Mouse (Mus musculus) neural tube, embryonic 13.5 days (tissue): ENCODE measurements around the gene Troap. TPM values are rescaled to one million over a fixed set of nuclear protein-coding genes. Genes with fewer than 3 reads are reported as not detected.
"Not testable (repeated sequence)": the region's sequence is repeated elsewhere in the genome, so short reads cannot be mapped to it uniquely, and the experiment has no call there.

ENCODE experiments used
- ATAC-seq: fragments of 200-750 bp; cut with Nextera tagmentation; 2 replicates; pipeline ENCODE4 v1.8.0; 2017; ENCODE audit warnings: low read depth, mild to moderate bottlenecking, moderate TSS enrichment, moderate library complexity
- H3K27ac ChIP-seq: fragments of 300-500 bp; sonication (generic); replicated peaks from 2 replicates; pipeline ENCODE4 v1.5.1; 2015; ENCODE audit warnings: moderate library complexity, mild to moderate bottlenecking, inconsistent platforms
- H3K27me3 ChIP-seq: fragments of 300-500 bp; sonication (generic); 2 replicates; pipeline ENCODE4 v1.6.1; 2015; ENCODE audit warnings: mild to moderate bottlenecking, inconsistent platforms
- H3K36me3 ChIP-seq: fragments of 300-500 bp; sonication (generic); 2 replicates; pipeline ENCODE4 v1.6.1; 2015; ENCODE audit warnings: mild to moderate bottlenecking, inconsistent platforms
- H3K4me1 ChIP-seq: fragments of 300-500 bp; sonication (generic); replicated peaks from 2 replicates; pipeline ENCODE4 v1.6.1; 2015; ENCODE audit warnings: inconsistent platforms
- H3K4me2 ChIP-seq: fragments of 300-500 bp; sonication (generic); 2 replicates; pipeline ENCODE4 v1.6.1; 2015; ENCODE audit warnings: inconsistent platforms, mild to moderate bottlenecking, moderate library complexity
- H3K4me3 ChIP-seq: fragments of 300-500 bp; sonication (generic); 2 replicates; pipeline ENCODE4 v1.5.1; 2015; ENCODE audit warnings: mild to moderate bottlenecking, inconsistent platforms
- H3K9ac ChIP-seq: fragments of 300-500 bp; sonication (generic); 2 replicates; pipeline ENCODE4 v1.6.1; 2015; ENCODE audit warnings: moderate library complexity, mild to moderate bottlenecking, inconsistent platforms
- H3K9me3 ChIP-seq: fragments of 300-500 bp; sonication (generic); 2 replicates; pipeline ENCODE4 v1.6.1; 2016; ENCODE audit warnings: inconsistent platforms
- WGBS: fragments of 180-500 bp; shearing (Covaris S2); methylation state at CpG from one replicate; pipeline ENCODE4 v1.1.7; 2015; 5-methylcytosine and 5-hydroxymethylcytosine counted together
- polyA plus RNA-seq: library from polyadenylated mRNA; unstranded; fragments of >200 nt; fragmentation: Nextera tagmentation; extraction: Ambion mirVana; gene quantifications from 2 replicates; pipeline ENCODE4 v1.2.1, GENCODE M21; 2015

Troap gene
- polyA plus RNA-seq, 1 experiment from 2014 or later: 6.3 TPM

DNA sequence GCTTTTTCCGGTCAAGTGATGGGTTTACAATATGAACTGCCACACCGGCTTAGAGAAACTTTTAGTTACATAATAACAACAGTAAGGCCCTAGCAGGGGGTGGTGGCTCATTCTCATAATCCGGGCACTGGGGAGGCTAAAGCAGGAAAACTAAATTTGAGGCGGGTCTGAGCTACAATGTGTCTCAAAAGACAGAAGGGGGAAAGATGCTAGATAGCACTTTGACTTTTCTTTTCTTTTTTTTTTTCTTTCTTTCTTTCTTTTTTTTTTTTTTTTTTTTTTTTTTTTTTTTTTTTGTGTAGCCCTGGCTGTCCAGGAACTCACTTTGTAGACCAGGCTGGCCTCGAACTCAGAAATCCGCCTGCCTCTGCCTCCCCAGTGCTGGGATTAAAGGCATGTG is 28.6 kb upstream of the Troap start:
- H3K27ac ChIP-seq, H3K4me1 ChIP-seq: not testable (repeated sequence)

DNA sequence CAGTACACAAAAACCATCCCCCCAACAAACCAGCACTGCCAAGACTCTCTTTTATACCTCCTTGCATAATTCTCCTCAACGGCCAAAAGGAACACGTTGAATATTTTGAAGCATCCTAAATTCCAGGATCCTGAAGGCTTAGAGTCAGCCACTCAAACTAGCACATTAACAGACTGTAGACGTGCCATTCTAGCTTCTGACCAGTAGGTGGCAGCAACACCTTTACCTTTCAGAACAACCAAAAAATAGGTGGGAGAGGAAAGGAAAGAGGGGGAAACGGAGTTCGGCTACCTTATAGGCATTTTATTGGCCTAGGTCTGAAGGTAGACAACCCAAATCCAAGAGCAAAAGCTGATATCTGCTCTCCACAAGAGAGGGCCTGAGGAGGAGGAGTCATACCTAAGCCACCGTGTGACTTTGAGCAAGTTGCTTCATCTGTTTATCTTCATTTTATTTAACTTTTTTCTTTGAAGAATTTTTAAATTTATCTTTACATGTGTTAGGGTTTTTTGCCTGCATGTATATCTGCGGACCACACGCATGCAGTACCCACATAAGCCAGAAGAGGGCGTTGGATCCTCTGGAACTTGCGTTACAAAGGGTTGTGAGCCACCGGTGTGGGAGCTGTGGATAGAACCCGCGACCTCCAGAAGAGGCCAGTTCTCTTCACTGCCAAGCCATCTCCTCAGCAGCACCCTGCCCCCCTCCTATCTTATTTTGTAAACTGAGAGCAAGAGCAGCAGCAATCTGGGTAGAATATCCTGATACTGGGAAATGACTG is 24.7 kb upstream of the Troap start:
- Histone ChIP-seq H3K27me3 (peaks cover 33% of the 10 kb centered on the region), H3K27ac (no peak overlapping the region)
- WGBS: 30% methylated on average over 13 of the region's 13 CpGs

More for the DNA sequence above, 28.6 kb upstream of the Troap start:
- ATAC-seq, H3K9me3 ChIP-seq, H3K9ac ChIP-seq, H3K36me3 ChIP-seq, H3K27me3 ChIP-seq, H3K4me2 ChIP-seq, H3K4me3 ChIP-seq: not testable (repeated sequence)
- WGBS: 85% methylated on average over 6 of the region's 6 CpGs

DNA sequence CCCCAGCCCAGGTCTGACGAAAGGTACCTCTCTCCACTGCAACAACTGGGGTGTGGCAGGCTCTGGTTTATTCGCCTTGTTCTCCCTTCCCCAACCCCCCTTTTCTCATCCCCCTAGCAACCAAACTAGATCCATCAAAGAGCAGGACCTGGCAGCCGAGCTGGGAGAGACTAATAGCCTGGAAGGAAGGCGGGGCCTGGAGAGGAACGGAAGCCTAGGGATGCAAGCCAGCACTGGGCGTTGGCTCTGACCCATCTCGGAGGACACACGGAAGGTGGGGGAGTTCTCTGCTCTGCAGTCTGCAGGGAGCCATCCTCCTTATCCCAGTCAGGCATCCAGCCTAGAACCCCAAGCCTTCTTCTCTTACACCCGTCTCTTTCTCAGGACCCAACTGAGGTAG is 21.0 kb upstream of the Troap start:
- Histone ChIP-seq H3K9ac (peak overlapping the region; percentile 45; the same call in 1 of the 2 replicates), H3K4me1 (peaks cover 34% of the 10 kb centered on the region), H3K27me3 (peaks cover 71% of the 10 kb centered on the region), H3K9me3 (no peaks in the 10 kb centered on the region), H3K4me2 (peak overlapping the region; percentile 26; the same call in 1 of the 2 replicates), H3K27ac (peak overlapping the region; percentile 69), H3K4me3 (no peak overlapping the region), H3K36me3 (no peaks in the 10 kb centered on the region)
- 10% methylated on average over 9 of the region's 9 CpGs for WGBS
- ATAC-seq: 0 out of 2 replicates have a peak, but pooled peaks have one; percentile 20

More for the DNA sequence above, 24.7 kb upstream of the Troap start:
- no peak for ATAC-seq
- Histone ChIP-seq H3K9ac (no peak overlapping the region), H3K36me3 (no peaks in the 10 kb centered on the region), H3K4me1 (peaks cover 9% of the 10 kb centered on the region), H3K4me3 (no peak overlapping the region), H3K4me2 (no peak overlapping the region), H3K9me3 (no peaks in the 10 kb centered on the region)

DNA sequence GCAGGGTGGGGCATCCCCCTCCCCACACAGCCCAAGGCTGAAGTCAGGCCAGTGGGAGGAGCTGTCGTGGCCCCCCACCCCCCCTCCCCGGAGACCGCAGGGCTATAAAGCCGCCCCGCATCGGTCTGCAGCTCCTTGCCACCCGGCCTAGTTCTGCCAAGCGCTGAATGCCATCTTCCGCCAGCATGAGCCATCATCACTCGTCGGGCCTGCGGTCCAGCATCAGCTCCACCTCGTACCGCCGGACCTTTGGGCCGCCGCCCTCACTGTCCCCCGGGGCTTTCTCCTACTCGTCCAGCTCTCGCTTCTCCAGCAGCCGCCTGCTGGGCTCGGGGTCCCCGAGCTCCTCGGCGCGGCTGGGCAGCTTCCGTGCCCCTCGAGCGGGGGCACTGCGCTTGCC is 19.3 kb upstream of the Troap start, which contains the start of gene Prph:
Prph (plus strand) TSS at position 135 of the 400 bp plus-strand sequence.
- H3K4me1 ChIP-seq: peaks cover 34% of the 10 kb centered on the region
- H3K9me3 ChIP-seq: no peaks in the 10 kb centered on the region
- peak within 1 kb of the TSS; percentile 60 for H3K4me2 ChIP-seq
- H3K36me3 ChIP-seq: no peaks in the 10 kb centered on the region
- peak within 1 kb of the TSS; percentile 66 for H3K9ac ChIP-seq
- H3K27ac ChIP-seq: peak within 1 kb of the TSS; percentile 69
- peaks cover 87% of the 10 kb centered on the region for H3K27me3 ChIP-seq
- 2% methylated on average over 30 of the region's 30 CpGs for WGBS
- ATAC-seq: no peak
- H3K4me3 ChIP-seq: peak within 1 kb of the TSS; percentile 39

DNA sequence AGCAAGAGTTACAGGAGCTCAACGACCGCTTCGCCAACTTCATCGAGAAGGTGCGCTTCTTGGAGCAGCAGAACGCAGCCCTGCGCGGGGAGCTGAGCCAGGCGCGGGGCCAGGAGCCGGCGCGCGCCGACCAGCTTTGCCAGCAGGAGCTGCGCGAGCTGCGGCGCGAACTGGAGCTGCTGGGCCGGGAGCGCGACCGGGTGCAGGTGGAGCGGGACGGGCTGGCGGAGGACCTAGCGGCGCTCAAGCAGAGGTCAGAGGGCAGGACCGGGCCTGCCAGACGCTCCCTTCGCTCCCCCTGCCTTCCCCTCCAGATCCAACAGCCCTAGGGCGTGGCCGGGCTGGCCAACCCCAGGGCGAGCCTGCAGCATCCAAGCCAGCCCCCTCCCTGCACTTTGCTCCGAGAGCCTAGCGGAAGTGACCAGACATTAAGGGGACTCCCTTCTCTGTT is 18.8 kb upstream of the Troap start:
- no peaks in the 10 kb centered on the region for H3K36me3 ChIP-seq
- 1% methylated on average over 37 of the region's 37 CpGs for WGBS
- ATAC-seq: 0 out of 2 replicates have a peak, but pooled peaks have one; percentile 11

DNA sequence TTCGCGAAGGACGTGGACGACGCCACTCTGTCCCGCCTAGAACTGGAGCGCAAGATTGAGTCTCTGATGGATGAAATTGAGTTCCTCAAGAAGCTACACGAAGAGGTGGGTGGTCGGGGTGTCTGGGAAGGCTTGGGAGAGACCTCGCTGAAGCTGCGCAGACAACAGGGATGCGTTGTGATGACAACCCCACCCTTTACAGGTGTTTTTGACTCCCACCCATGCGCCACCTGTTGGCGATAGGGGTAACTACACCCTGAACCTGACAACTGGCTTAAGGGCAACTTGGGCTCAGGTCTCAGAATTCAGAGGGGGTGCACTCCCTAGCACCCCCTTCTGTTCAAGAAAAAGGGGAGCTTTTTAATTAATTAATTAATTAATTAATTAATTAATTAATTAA is 18.0 kb upstream of the Troap start:
- Histone ChIP-seq H3K4me1 (peaks cover 34% of the 10 kb centered on the region), H3K4me3 (peak overlapping the region; percentile 39), H3K36me3 (no peaks in the 10 kb centered on the region), H3K27me3 (peaks cover 89% of the 10 kb centered on the region), H3K9ac (peak overlapping the region; percentile 66), H3K4me2 (peak overlapping the region; percentile 60), H3K9me3 (no peaks in the 10 kb centered on the region), H3K27ac (no peak overlapping the region; the same call in 1 of the 2 replicates)
- ATAC-seq: no peak
- WGBS: 3% methylated on average over 14 of the region's 14 CpGs

More for the DNA sequence above, 18.8 kb upstream of the Troap start:
- Histone ChIP-seq H3K4me3 (peak overlapping the region; percentile 39), H3K4me2 (peak overlapping the region; percentile 60), H3K27ac (peak overlapping the region; percentile 67), H3K9ac (peak overlapping the region; percentile 66), H3K9me3 (no peaks in the 10 kb centered on the region), H3K27me3 (peaks cover 91% of the 10 kb centered on the region), H3K4me1 (peaks cover 34% of the 10 kb centered on the region)

DNA sequence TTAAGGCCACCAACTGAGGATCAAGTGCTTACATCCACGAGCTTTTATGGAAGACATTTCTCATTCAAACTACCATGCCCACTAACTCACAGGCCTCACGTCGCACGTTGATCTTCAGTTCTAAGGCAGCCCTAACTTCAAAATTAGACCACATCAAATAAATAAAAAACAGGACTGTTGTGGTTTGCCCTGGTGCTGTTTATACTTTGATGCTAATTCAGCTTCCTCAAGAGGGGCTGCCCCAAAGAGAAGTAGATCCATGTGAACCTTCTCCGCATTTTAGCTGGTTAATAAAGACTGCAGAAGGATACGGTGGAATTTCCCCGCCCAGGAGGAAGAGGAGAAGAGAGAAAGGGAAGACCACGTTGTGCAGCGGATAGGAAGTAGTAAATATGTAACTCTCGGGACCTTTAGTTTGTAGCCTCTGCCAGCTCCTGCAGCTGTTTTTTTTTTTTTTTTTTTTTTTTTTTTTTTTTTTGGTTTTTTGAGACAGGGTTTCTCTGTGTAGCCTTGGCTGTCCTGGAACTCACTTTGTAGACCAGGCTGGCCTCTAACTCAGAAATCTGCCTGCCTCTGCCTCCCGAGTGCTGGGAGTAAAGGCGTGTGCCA is 8.7 kb upstream of the Troap start:
- H3K4me2 ChIP-seq: no peak overlapping the region
- 82% methylated on average over 12 of the region's 12 CpGs for WGBS
- ATAC-seq: no peak
- H3K27me3 ChIP-seq: peaks cover 22% of the 10 kb centered on the region
- no peak overlapping the region for H3K9ac ChIP-seq
- no peaks in the 10 kb centered on the region for H3K9me3 ChIP-seq
- H3K4me3 ChIP-seq: no peak overlapping the region
- H3K4me1 ChIP-seq: no peaks in the 10 kb centered on the region
- H3K36me3 ChIP-seq: no peaks in the 10 kb centered on the region
- H3K27ac ChIP-seq: no peak overlapping the region

DNA sequence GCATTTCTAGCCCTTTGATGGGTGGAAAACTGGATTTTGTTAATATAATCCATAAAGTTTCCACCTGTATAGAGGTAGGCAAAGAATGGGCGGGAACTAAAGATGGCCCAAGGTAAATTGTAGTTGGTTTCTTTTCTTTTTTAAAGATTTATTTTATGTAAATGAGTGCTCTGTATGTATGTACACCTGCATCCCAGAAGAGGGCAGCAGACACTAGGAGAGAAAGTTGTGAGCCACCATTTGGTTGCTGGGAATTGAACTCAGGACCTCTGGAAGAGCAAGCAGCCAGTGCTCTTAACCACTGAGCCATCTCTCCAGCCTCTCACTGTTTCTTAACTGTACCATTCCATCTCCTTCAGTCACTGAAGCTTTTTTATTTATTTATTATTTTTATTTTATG is 2.4 kb upstream of the Troap start:
- WGBS: 82% methylated on average over 1 of the region's 1 CpGs
- H3K9me3 ChIP-seq: no peaks in the 10 kb centered on the region
- peaks cover 18% of the 10 kb centered on the region for H3K4me1 ChIP-seq

DNA sequence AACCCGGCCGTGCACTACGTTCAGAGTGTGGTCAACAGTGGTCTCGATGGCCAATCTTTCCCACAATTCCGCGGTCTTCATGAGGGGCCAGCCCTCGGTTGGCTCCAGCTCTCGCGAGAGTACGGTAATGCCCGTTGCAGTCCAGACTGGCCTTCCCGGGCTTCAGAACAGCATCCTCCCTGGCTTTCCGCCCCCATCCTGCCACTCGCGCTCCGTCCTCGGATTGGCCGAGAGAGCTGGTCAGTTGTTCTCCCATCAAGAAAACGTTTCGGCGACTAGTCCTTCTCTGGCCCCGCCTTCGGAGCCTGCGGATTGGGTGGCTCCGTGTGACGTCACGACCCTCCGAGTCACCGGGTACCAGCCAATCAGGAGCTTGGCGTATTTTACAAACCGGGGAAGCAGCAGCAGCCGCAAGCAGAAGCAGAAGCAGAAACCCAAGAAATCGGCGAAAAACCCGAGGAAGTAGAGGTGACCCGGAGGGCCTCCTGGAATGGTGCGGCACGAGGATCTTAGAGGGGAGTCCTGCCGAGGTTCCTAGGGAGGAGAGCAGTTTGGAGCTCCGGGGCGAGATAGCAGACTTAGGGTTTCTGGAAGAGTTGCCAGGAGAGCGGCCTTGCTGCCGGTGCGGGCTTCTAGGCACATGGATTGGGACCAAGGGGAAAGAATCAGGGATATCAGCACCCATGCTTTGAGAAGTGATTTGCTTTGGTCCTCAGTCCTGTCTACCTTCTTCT is 392 bp downstream of the Troap start:
- peak overlapping the region; percentile 89 for H3K9ac ChIP-seq

More for the DNA sequence above, 2.4 kb upstream of the Troap start:
- ATAC-seq: no peak
- Histone ChIP-seq H3K27ac (no peak overlapping the region), H3K36me3 (no peaks in the 10 kb centered on the region), H3K4me3 (no peak overlapping the region), H3K27me3 (peaks cover 4% of the 10 kb centered on the region; the same call in 1 of the 2 replicates), H3K4me2 (no peak overlapping the region), H3K9ac (no peak overlapping the region)

DNA sequence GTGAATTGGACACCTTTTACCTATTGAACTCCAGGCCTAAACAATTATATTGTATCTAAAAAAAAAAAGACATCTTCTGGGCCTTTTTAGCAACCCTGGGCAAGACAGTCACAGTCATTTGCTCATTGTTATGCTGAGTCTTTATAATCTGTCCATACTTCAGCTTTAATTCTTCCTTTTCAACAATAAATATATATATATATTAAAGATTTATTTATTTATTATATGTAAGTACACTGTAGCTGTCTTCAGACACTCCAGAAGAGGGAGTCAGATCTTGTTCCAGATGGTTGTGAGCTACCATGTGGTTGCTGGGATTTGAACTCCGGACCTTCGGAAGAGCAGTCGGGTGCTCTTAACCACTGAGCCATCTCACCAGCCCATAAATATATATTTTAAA is 1.6 kb downstream of the Troap start:
- not testable (repeated sequence) for H3K27ac ChIP-seq, ATAC-seq, H3K9me3 ChIP-seq, H3K27me3 ChIP-seq, H3K9ac ChIP-seq, H3K36me3 ChIP-seq
- peak overlapping the region; percentile 88 for H3K4me2 ChIP-seq
- 0 out of 2 replicates have a peak overlapping the region, but pooled peaks have one; percentile 51 for H3K4me3 ChIP-seq
- 91% methylated on average over 3 of the region's 3 CpGs for WGBS
- peaks cover 18% of the 10 kb centered on the region for H3K4me1 ChIP-seq

More for the DNA sequence above, 392 bp downstream of the Troap start:
- ATAC-seq: peak; percentile 98
- peak overlapping the region; percentile 88 for H3K4me2 ChIP-seq
- H3K4me1 ChIP-seq: peaks cover 18% of the 10 kb centered on the region
- H3K4me3 ChIP-seq: peak overlapping the region; percentile 51
- H3K27me3 ChIP-seq: peaks cover 3% of the 10 kb centered on the region; the same call in 1 of the 2 replicates
- under 1% methylated on average over 44 of the region's 44 CpGs for WGBS
- H3K27ac ChIP-seq: peak overlapping the region; percentile 98
- no peaks in the 10 kb centered on the region for H3K36me3 ChIP-seq
- no peaks in the 10 kb centered on the region for H3K9me3 ChIP-seq

DNA sequence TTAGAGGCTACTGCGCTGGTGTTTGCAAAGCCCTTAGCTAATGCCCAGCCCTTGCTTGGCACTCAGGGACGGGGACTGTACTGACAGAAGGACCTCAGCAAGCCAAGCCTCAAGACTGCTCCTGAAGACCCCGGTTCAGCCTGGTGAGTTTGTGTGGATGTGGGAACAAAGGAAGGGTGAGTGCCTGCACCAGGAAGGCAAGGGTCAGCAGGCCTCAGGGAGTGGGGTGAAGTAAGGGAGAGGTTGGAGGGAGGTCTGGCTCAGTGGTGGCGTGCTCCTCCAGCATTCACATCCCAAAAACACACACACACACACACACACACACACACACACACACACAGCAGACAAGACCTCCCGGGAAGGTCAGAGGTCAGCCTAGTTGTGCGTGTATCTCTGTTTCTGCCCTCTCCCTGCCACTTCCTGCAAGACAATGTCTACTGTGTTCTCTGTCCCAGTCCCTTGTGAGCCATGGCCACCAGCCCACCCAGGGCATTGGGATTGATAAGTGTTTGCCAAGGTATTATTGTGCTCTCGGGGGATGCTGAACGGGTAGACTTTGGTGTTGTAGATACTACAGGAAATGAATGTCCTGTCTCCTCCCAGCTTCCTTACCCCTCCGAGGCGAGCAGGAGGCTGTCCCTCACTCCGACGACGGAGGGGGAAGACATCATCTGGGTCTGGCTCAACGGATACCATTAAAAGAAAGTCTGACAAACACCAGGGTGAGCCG is 4.0 kb downstream of the Troap start:
- 80% methylated on average over 15 of the region's 15 CpGs for WGBS
- H3K27me3 ChIP-seq: peaks cover 4% of the 10 kb centered on the region
- H3K9ac ChIP-seq: no peak overlapping the region
- H3K4me2 ChIP-seq: no peak overlapping the region
- H3K4me3 ChIP-seq: no peak overlapping the region
- H3K27ac ChIP-seq: no peak overlapping the region
- H3K9me3 ChIP-seq: no peaks in the 10 kb centered on the region
- no peak for ATAC-seq
- H3K4me1 ChIP-seq: peaks cover 18% of the 10 kb centered on the region
- no peaks in the 10 kb centered on the region for H3K36me3 ChIP-seq
